Mouse (Mus musculus): ENCODE results near the gene Rnf19b. TPM values are rescaled to one million over a fixed set of nuclear protein-coding genes. Genes with fewer than 3 reads are reported as not detected.
A peak's percentile ranks its signal among the peaks of the same experiment; 100 is the strongest.

Gene Rnf19b
- polyA plus RNA-seq, 1 experiment from 2014 or later = 8.1 TPM

- Histone ChIP-seq H3K36me3 (no peaks in the 10 kb centered on the region), H3K4me3 (no peak overlapping the region), H3K4me1 (replicated peaks) (peaks cover 38% of the 10 kb centered on the region), H3K4me2 (no peak overlapping the region), H3K27me3 (replicated peaks) (0 out of 2 replicates have a peak, but pooled peaks cover 3% of the 10 kb centered on the region), H3K9me3 (replicated peaks) (no peaks in the 10 kb centered on the region), H3K9ac (no peak overlapping the region), H3K27ac (ENCODE audit: poor library complexity, severe bottlenecking) (no peak overlapping the region)
- 80% methylated on average over 3 of the region's 3 CpGs for WGBS
- ATAC-seq (ENCODE audit: insufficient number of reproducible peaks, low FRiP score) = no peak
Observed at GRCm38 (mm10) chr4:129021426-129021825, 36.6 kb upstream of the Rnf19b start.

DNA sequence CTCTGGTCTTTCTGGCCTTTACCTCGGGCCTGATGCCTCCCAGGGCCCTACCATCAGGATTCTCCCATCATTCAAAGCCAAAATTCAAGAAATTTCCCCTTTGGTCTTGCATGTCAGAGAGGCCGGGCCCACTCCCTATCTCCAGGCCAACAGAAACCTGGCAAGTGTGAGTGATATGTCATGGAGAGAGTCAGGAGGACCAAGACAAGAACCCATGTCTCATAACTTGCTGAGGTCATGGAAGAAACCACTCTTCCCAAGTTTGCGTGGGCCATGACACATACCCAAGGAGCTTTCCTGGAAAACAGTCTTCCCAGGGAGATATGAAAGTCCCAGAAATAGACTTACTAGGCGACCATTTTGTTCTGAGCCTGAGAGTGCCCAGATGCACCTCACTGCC, 36.2 kb upstream of the Rnf19b start:
- Histone ChIP-seq H3K9ac (no peak overlapping the region), H3K4me1 (replicated peaks) (peaks cover 34% of the 10 kb centered on the region), H3K27ac (ENCODE audit: poor library complexity, severe bottlenecking) (no peak overlapping the region), H3K4me2 (no peak overlapping the region), H3K27me3 (replicated peaks) (0 out of 2 replicates have a peak, but pooled peaks cover 3% of the 10 kb centered on the region), H3K36me3 (no peaks in the 10 kb centered on the region), H3K9me3 (replicated peaks) (no peaks in the 10 kb centered on the region), H3K4me3 (no peak overlapping the region)
- ATAC-seq (ENCODE audit: insufficient number of reproducible peaks, low FRiP score) = no peak
- 65% methylated on average over 4 of the region's 4 CpGs for WGBS

GRCm38 (mm10) chr4:129023884-129024283, 34.2 kb upstream of the Rnf19b start:
- Histone ChIP-seq H3K4me2 (no peak overlapping the region), H3K27me3 (replicated peaks) (0 out of 2 replicates have a peak, but pooled peaks cover 3% of the 10 kb centered on the region), H3K36me3 (no peaks in the 10 kb centered on the region), H3K4me3 (no peak overlapping the region), H3K9me3 (replicated peaks) (no peaks in the 10 kb centered on the region), H3K27ac (ENCODE audit: poor library complexity, severe bottlenecking) (no peak overlapping the region), H3K4me1 (replicated peaks) (peaks cover 27% of the 10 kb centered on the region), H3K9ac (no peak overlapping the region)
- ATAC-seq (ENCODE audit: insufficient number of reproducible peaks, low FRiP score) = no peak
- 79% methylated on average over 6 of the region's 6 CpGs for WGBS

DNA sequence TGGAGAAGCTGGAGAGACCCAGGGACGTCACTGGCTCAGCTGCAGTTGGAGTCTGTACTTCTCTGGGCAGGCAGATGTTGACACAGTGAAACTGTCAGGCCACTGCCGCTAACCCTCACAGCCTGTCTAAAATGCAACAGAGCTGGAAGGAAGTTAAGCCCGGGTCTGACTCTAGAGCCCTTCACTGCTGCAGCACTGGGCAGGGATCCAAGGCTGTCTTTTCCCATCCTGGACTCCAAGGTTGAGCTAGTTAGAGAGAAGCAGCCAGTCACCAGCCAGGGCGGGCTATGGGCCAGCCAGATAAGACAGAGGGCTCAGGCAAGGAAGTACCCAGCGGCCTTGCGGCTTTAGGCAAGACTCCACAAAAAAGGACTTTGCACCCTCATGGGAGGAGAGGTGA, 33.3 kb upstream of the Rnf19b start:
- H3K4me2 ChIP-seq = no peak overlapping the region
- H3K27ac ChIP-seq (ENCODE audit: poor library complexity, severe bottlenecking) = peak overlapping the region; percentile 86
- peak; percentile 83 for ATAC-seq (ENCODE audit: insufficient number of reproducible peaks, low FRiP score)

DNA sequence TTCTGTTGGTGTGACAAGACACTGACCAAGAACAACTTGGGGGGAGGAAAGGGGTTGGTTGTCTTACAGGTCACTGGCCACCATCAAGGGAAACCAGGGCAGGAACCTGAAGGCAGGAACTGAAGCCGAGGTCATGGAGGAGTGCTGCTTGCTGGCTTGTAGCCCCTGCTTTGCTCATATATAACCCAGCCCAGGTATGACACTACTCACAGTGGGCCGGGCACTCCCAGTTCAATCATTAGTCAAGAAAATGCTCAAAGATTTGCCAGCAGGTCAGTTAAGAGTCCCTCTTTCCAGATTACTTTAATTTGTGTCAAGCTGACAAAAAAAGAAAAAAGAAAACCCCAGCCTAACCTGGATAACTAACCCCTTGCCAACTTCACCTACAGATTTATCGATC, 32.4 kb upstream of the Rnf19b start:
- 85% methylated on average over 3 of the region's 3 CpGs for WGBS
- no peak for ATAC-seq (ENCODE audit: insufficient number of reproducible peaks, low FRiP score)
- H3K36me3 ChIP-seq = no peaks in the 10 kb centered on the region
- 0 out of 2 replicates have a peak, but pooled peaks cover 3% of the 10 kb centered on the region for H3K27me3 ChIP-seq (replicated peaks)
- no peak overlapping the region for H3K27ac ChIP-seq (ENCODE audit: poor library complexity, severe bottlenecking)
- no peak overlapping the region for H3K4me3 ChIP-seq
- no peak overlapping the region for H3K4me2 ChIP-seq
- peaks cover 13% of the 10 kb centered on the region for H3K4me1 ChIP-seq (replicated peaks)
- H3K9me3 ChIP-seq (replicated peaks) = no peaks in the 10 kb centered on the region
- no peak overlapping the region for H3K9ac ChIP-seq

More for the DNA sequence above, 33.3 kb upstream of the Rnf19b start:
- 14% methylated on average over 6 of the region's 6 CpGs for WGBS
- H3K9me3 ChIP-seq (replicated peaks) = no peaks in the 10 kb centered on the region
- H3K27me3 ChIP-seq (replicated peaks) = 0 out of 2 replicates have a peak, but pooled peaks cover 3% of the 10 kb centered on the region
- no peaks in the 10 kb centered on the region for H3K36me3 ChIP-seq
- H3K9ac ChIP-seq = no peak overlapping the region
- peaks cover 22% of the 10 kb centered on the region for H3K4me1 ChIP-seq (replicated peaks)
- H3K4me3 ChIP-seq = no peak overlapping the region

DNA sequence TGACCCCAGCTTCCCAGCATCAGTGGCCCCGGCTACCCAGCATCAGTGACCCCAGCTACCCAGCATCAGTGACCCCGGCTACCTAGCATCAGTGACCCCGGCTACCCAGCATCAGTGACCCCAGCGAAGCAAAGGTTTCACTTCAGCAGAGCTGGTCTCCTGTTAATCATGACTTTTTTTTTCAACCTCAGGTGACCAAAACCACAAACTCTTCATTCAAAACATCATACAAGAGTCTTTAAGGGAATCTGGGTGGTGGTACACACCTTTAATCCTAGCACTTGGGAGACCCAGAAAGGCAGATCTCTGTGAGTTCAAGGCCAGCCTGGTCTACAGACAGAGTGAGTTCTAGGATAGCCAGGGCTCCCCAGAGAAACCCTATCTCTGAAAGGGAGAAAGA, 27.3 kb upstream of the Rnf19b start:
- WGBS = 91% methylated on average over 4 of the region's 4 CpGs

DNA sequence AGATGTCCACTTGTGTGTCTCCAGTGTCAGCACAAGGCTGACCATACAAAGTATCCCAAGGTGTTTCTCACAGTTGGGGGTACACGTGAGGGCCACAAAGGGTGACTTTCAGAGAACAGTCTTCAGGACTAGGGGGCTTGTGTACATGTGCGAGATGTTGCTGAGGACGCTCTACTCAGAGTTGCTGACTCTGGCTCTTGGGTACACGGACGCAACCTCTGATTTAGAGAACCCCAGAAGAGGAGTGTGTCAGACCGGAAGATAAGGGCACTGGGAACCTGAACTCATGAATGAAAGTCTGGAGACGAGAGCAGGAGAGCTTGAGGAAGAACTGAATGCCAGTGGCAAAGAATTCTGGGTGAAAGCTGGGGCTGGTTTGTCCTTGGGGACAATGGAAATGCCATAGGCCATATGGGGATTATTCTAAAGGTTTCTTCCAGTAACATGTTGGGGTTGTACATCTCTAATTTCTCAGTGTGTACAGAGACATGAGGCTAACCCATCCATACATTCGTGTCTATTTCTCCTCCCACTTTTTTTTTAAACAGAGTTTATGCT, 26.6 kb upstream of the Rnf19b start:
- H3K27ac ChIP-seq (ENCODE audit: poor library complexity, severe bottlenecking) = no peak overlapping the region
- H3K36me3 ChIP-seq = no peaks in the 10 kb centered on the region
- no peak overlapping the region for H3K4me3 ChIP-seq
- H3K27me3 ChIP-seq (replicated peaks) = 0 out of 2 replicates have a peak, but pooled peaks cover 5% of the 10 kb centered on the region
- no peaks in the 10 kb centered on the region for H3K9me3 ChIP-seq (replicated peaks)
- WGBS = 75% methylated on average over 8 of the region's 8 CpGs
- no peak overlapping the region for H3K9ac ChIP-seq
- peaks cover 30% of the 10 kb centered on the region for H3K4me1 ChIP-seq (replicated peaks)
- no peak overlapping the region for H3K4me2 ChIP-seq
- no peak for ATAC-seq (ENCODE audit: insufficient number of reproducible peaks, low FRiP score)

More for the DNA sequence above, 27.3 kb upstream of the Rnf19b start:
- H3K4me3 ChIP-seq = no peak overlapping the region
- H3K36me3 ChIP-seq = no peaks in the 10 kb centered on the region
- H3K27ac ChIP-seq (ENCODE audit: poor library complexity, severe bottlenecking) = no peak overlapping the region
- no peaks in the 10 kb centered on the region for H3K9me3 ChIP-seq (replicated peaks)
- peaks cover 29% of the 10 kb centered on the region for H3K4me1 ChIP-seq (replicated peaks)
- H3K27me3 ChIP-seq (replicated peaks) = 0 out of 2 replicates have a peak, but pooled peaks cover under 1% of the 10 kb centered on the region
- H3K4me2 ChIP-seq = no peak overlapping the region
- ATAC-seq (ENCODE audit: insufficient number of reproducible peaks, low FRiP score) = no peak
- H3K9ac ChIP-seq = no peak overlapping the region

GRCm38 (mm10) chr4:129032133-129032962, 25.7 kb upstream of the Rnf19b start:
- Histone ChIP-seq H3K36me3 (no peaks in the 10 kb centered on the region), H3K4me1 (replicated peaks) (peaks cover 30% of the 10 kb centered on the region), H3K4me2 (0 out of 2 replicates have a peak overlapping the region, but pooled peaks have one; percentile 55), H3K27ac (ENCODE audit: poor library complexity, severe bottlenecking) (peak overlapping the region; percentile 46), H3K4me3 (no peak overlapping the region), H3K27me3 (replicated peaks) (0 out of 2 replicates have a peak, but pooled peaks cover 5% of the 10 kb centered on the region), H3K9ac (peak overlapping the region; percentile 23; the same call in 1 of the 2 replicates), H3K9me3 (replicated peaks) (no peaks in the 10 kb centered on the region)
- ATAC-seq (ENCODE audit: insufficient number of reproducible peaks, low FRiP score) = no peak
- whole genome bisulfite sequencing = 64% methylated on average over 11 of the region's 11 CpGs

DNA sequence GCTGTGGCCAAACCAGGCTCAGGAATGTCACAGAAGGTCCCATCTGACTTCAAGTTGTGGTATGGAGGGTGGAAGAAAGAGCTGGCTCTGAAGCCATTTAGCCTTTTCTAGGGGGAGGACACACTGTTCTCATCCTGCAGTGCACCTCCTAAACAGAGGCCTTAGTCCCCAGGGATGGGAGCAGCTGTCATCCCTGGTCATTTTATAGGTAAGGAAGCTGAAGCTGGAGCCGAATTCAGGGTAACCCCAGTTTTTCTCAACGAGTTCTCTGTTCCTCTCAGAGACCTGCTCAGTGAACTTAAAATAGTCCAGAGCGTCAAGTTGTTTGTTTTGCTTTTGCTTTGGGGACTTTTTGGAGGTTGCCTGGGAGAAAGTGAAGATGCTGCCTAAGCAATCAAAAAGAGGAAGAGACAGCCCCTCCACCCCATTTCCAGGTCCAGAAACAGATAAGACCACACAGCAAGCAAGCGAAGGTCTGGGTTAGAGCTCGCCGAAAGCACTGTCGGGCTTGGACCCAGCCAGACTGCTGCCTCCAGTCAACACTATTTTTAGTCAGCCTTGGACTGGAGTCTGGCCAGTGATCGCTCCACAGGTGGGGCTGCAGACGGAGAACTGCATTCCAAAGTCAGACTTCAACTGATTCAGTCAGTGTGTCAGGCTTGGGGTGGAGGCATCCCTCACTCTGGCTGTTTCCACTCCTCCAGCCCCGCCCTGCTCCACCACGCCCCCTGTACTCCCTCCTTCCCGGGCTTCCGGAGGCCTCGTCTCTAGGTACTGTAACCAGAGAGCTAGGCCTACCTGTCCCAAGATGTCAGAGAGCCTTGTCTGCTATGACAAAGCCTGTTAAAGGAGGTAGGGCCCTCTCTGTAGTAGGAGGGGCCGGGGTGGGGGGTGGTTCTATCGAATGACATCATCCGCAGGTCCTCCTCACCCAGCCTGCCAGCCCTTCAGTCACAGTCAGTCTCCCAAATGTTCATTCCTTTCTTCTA, 24.8 kb upstream of the Rnf19b start:
- 0 out of 2 replicates have a peak, but pooled peaks cover 5% of the 10 kb centered on the region for H3K27me3 ChIP-seq (replicated peaks)
- H3K4me3 ChIP-seq = peak overlapping the region; percentile 4
- H3K4me1 ChIP-seq (replicated peaks) = peaks cover 30% of the 10 kb centered on the region
- H3K9ac ChIP-seq = peak overlapping the region; percentile 23; the same call in 1 of the 2 replicates
- H3K4me2 ChIP-seq = peak overlapping the region; percentile 55
- peak overlapping the region; percentile 46 for H3K27ac ChIP-seq (ENCODE audit: poor library complexity, severe bottlenecking)
- H3K36me3 ChIP-seq = no peaks in the 10 kb centered on the region
- ATAC-seq (ENCODE audit: insufficient number of reproducible peaks, low FRiP score) = peak; percentile 86
- WGBS = 7% methylated on average over 17 of the region's 17 CpGs
- H3K9me3 ChIP-seq (replicated peaks) = no peaks in the 10 kb centered on the region

DNA sequence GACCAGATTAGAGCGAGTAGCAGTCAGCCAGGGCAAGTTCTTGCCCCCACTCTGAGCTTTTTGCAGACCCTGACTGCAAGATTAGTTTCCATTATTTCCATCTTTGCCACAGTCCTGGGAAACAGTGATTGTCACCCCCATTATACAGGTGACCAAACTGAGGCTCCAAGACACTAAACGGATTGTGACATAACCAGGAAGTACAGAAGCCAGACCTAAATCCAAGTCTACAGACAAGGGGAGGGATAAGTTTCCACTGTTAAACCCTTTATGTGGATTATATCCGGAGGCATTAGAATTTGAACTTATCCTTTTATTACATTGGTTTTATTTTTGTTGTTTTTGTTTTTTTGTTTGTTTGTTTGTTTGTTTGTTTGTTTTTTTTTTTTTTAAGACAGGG, 23.8 kb upstream of the Rnf19b start:
- Histone ChIP-seq H3K27ac (ENCODE audit: poor library complexity, severe bottlenecking) (peak overlapping the region; percentile 46; the same call in 1 of the 2 replicates), H3K36me3 (no peaks in the 10 kb centered on the region), H3K4me3 (no peak overlapping the region), H3K4me1 (replicated peaks) (peaks cover 30% of the 10 kb centered on the region), H3K4me2 (no peak overlapping the region), H3K27me3 (replicated peaks) (0 out of 2 replicates have a peak, but pooled peaks cover 5% of the 10 kb centered on the region), H3K9me3 (replicated peaks) (0 out of 2 replicates have a peak, but pooled peaks cover 2% of the 10 kb centered on the region), H3K9ac (no peak overlapping the region)
- no peak for ATAC-seq (ENCODE audit: insufficient number of reproducible peaks, low FRiP score)
- 91% methylated on average over 3 of the region's 3 CpGs for WGBS

All from heart, embryonic 12.5 days (tissue).